Mouse (Mus musculus) liver, embryonic 14.5 days (tissue): ENCODE measurements around the gene Bcl2l15. TPM values are rescaled to one million over a fixed set of nuclear protein-coding genes. Genes with fewer than 3 reads are reported as not detected.
"Not testable (repeated sequence)": the region's sequence is repeated elsewhere in the genome, so short reads cannot be mapped to it uniquely, and the experiment has no call there.

Experiments used
- ATAC-seq: fragments of 200-750 bp; cut with Nextera tagmentation; 2 replicates; pipeline ENCODE4 v1.8.0; 2017; ENCODE audit warnings: moderate number of reproducible peaks, mild to moderate bottlenecking, moderate library complexity; ENCODE audit not compliant: insufficient read depth
- DNase-seq, 3 experiments: peaks; one replicate each; pipeline ENCODE4 v3.0.0-alpha.2; 2012 to 2013; ENCODE audit warnings: low read depth in 3 of 3, low spot score in 3 of 3
- H3K27ac ChIP-seq: fragments of 300-500 bp; sonication (generic); 2 replicates; pipeline ENCODE4 v1.5.1; 2014; ENCODE audit warnings: moderate library complexity, mild to moderate bottlenecking, control low read depth, inconsistent platforms
- H3K27me3 ChIP-seq: fragments of 300-500 bp; sonication (generic); 2 replicates; pipeline ENCODE4 v1.6.1; 2014; ENCODE audit warnings: mild to moderate bottlenecking, low read length, moderate library complexity; ENCODE audit not compliant: control insufficient read depth, insufficient read depth
- H3K36me3 ChIP-seq: fragments of 300-500 bp; sonication (generic); replicated peaks from 2 replicates; pipeline ENCODE4 v1.6.1; 2014; ENCODE audit warnings: low read depth; ENCODE audit not compliant: control insufficient read depth, insufficient read depth
- H3K4me1 ChIP-seq, 2 experiments: fragments of 200-500 bp in 1 of 2; fragments of 300-500 bp in 1 of 2; sonication (generic) in 1 of 2; replicated peaks; 2 replicates each; pipeline ENCODE4 v1.6.1; 2012 to 2014; ENCODE audit warnings: antibody characterized with exemption in 1 of 2, inconsistent platforms in 1 of 2, low read length in 1 of 2; ENCODE audit not compliant: control insufficient read depth in 2 of 2, insufficient read depth in 2 of 2
- H3K4me2 ChIP-seq: fragments of 300-500 bp; sonication (generic); 2 replicates; pipeline ENCODE4 v1.6.1; 2014; ENCODE audit warnings: low read depth, mild to moderate bottlenecking, control low read depth, moderate library complexity
- H3K4me3 ChIP-seq, 2 experiments: fragments of 200-500 bp in 1 of 2; fragments of 300-500 bp in 1 of 2; sonication (generic) in 1 of 2; 2 replicates each; pipeline ENCODE4 v1.5.1; 2012 to 2014; ENCODE audit warnings: low read depth in 2 of 2, low read length in 2 of 2, mild to moderate bottlenecking in 2 of 2, control low read depth in 1 of 2, inconsistent platforms in 1 of 2, moderate library complexity in 1 of 2; ENCODE audit not compliant: insufficient read depth in 1 of 2
- H3K9ac ChIP-seq: fragments of 300-500 bp; sonication (generic); replicated peaks from 2 replicates; pipeline ENCODE4 v1.6.1; 2014; ENCODE audit warnings: mild to moderate bottlenecking, control low read depth, moderate library complexity
- H3K9me3 ChIP-seq: fragments of 300-500 bp; sonication (generic); 2 replicates; pipeline ENCODE4 v1.6.1; 2016; ENCODE audit warnings: low read length, mixed read lengths; ENCODE audit not compliant: control insufficient read depth
- CTCF ChIP-seq: IDR thresholded peaks from 2 replicates; pipeline ENCODE4 v1.5.1; 2016; ENCODE audit warnings: antibody characterized with exemption, low read depth, control low read depth
- EP300 ChIP-seq: IDR thresholded peaks from 2 replicates; pipeline ENCODE4 v1.6.1; 2016; ENCODE audit warnings: antibody characterized with exemption, low read depth
- WGBS: fragments of 180-500 bp; shearing (Covaris S2); extraction: QIAGEN DNeasy Blood & Tissue Kit; methylation state at CpG from one replicate; pipeline ENCODE4 v1.1.7; 2014; ENCODE audit not compliant: insufficient replicate concordance; 5-methylcytosine and 5-hydroxymethylcytosine counted together
- polyA plus RNA-seq, 2 experiments: library from polyadenylated mRNA; depleted of rRNA in 1 of 2; stranded (reverse) in 1 of 2; unstranded in 1 of 2; fragments of >200 nt; fragmentation: Nextera tagmentation in 1 of 2; extraction: Ambion mirVana in 1 of 2; gene quantifications; 2 replicates each; pipeline versions ENCODE4 v1.2.1 to v1.2.3; 2012 to 2014

Bcl2l15 gene
- polyA plus RNA-seq, 2 experiments = 1.5 to 3.2 TPM

DNA sequence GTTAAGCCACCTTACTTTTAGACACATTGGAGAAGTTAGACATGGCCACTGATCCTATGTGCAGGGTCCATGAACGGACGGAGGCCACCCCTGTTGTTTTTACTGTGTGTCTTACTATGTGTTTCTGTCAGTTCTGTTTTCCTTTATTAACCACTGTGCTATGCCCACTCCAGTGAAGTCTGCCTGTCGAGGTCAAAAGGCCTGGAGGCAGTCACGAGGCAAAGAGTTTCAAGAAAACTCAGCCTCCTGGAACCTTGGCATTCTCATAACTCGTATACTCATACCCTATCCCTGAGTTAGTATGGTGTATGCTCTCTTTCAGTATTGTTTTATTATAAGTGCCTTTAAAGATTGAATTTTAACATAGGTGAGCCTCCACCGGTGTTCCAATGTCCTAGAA, 7.3 kb downstream of the Bcl2l15 start:
- no peaks in the 10 kb centered on the region for H3K27me3 ChIP-seq
- TF ChIP-seq CTCF (no peak), EP300 (no peak)
- no peak overlapping the region for H3K9ac ChIP-seq
- WGBS = 81% methylated on average over 6 of the region's 6 CpGs
- H3K4me2 ChIP-seq = no peak overlapping the region
- H3K27ac ChIP-seq = no peak overlapping the region
- H3K4me3 ChIP-seq = no peak overlapping the region
- DNase-seq = no peak
- no peak for ATAC-seq
- H3K9me3 ChIP-seq = no peaks in the 10 kb centered on the region
- H3K4me1 ChIP-seq = no peaks in the 10 kb centered on the region
- no peaks in the 10 kb centered on the region for H3K36me3 ChIP-seq

DNA sequence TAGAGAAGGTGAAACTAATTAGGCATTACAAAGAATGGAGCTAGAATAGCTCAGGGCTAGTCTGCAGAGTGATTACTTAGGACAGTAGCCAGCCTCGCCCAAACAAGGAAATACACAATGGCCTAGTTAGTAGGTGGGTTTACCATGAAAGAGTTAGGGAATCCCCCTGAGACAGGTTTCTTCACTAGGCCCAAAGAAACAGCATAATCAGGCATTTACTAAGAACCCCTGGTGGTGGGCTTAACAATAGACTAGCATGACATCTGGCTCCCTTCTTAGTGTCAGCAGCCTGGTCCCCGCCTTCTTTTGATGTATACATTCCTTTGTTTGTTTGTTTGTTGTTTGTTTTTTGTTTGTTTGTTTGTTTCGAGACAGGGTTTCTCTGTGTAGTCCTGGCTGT, 7.8 kb downstream of the Bcl2l15 start:
- not testable (repeated sequence) for H3K4me1 ChIP-seq, H3K36me3 ChIP-seq, H3K9me3 ChIP-seq, H3K9ac ChIP-seq, H3K27ac ChIP-seq, H3K4me3 ChIP-seq, DNase-seq, H3K27me3 ChIP-seq, H3K4me2 ChIP-seq, ATAC-seq
- WGBS = 70% methylated on average over 3 of the region's 3 CpGs

DNA sequence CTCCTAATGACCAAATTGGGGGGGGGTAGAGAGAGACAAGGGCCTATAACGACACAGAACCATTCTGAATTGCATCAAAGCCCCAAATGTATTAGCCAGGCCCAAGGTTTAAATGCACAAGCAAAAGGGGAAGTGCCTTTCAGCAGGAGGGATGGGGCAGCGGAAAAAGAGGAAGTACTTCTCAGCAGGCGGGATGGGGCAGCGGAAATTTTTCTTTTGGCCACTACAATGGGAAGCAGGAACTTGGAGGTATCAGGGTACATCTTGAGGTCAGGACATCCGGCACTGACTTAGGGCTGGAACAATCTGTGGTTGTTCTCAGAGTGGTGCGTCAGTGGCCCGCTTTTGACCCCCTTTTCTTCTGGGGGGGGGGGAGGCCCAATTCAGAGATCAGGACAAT, 8.5 kb downstream of the Bcl2l15 start:
- not testable (repeated sequence) for H3K4me3 ChIP-seq, H3K27me3 ChIP-seq, H3K4me1 ChIP-seq, DNase-seq, H3K4me2 ChIP-seq, ATAC-seq, H3K27ac ChIP-seq, H3K9ac ChIP-seq, H3K9me3 ChIP-seq, H3K36me3 ChIP-seq
- 60% methylated on average over 7 of the region's 7 CpGs for WGBS

DNA sequence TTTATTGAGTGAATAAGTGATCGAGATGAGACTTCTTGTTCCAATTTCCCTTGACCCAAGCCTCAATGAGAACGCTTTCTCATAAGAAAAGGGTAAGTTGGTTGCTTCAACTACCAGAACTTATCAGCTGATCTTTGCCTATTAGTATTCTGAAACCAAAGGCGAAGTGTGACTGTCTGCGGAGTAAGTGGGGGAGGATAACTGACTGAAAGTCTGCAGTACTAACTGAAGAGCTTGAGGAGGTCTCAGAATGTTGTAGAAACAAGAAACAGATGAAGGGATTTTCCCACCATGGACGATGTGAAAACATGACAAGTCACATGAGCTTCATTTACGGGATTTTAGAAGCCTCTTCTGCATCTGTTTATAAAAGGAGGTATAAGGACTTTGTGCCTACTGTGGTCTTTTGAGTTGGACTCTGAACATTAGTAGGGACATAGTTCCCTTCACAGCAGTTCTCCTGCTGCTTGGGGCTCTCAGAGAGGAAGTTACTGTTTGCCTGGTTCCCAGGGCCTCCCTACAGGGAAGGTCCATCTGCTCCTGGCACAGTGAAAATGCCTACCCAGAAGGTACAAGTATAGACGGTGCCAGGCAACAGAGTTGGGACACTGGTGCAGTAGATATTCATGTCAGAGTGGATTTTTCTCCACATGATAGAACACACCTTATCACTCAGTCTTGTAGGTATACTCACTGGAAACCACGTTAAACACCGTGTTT, 18.4 kb downstream of the Bcl2l15 start:
- Histone ChIP-seq H3K27me3 (no peaks in the 10 kb centered on the region), H3K9me3 (no peaks in the 10 kb centered on the region), H3K27ac (no peak overlapping the region), H3K4me3 (no peak overlapping the region), H3K4me2 (no peak overlapping the region), H3K4me1 (peaks cover 0 to 5% of the 10 kb centered on the region in 2 experiments; a peak in 1 of 4 replicates), H3K9ac (no peak overlapping the region), H3K36me3 (no peaks in the 10 kb centered on the region)
- no peak for DNase-seq
- no peak for ATAC-seq
- 50% methylated on average over 9 of the region's 9 CpGs for WGBS
- TF ChIP-seq EP300 = no peak

DNA sequence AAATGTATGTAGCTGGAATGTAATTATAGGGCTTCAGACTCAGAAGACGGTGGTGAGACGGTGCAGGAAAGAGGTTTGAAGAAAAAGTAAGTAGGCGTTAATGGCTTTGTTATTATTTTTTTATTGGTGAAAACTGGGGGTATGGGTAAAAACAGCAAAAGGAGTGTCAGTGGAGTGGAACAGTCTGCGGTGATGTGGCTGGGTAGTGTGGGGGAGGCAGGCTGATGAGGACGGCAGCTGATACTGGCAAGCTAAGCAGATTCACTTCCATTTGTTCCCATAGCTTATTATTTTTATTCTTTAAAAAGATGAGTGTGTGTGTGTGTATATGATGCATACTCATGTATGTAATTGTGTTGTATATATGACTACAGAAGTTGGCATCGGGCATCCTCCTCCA, 19.1 kb downstream of the Bcl2l15 start:
- Histone ChIP-seq H3K27me3 (no peaks in the 10 kb centered on the region), H3K4me3 (no peak overlapping the region), H3K36me3 (no peaks in the 10 kb centered on the region), H3K27ac (no peak overlapping the region), H3K9me3 (no peaks in the 10 kb centered on the region), H3K9ac (no peak overlapping the region), H3K4me2 (no peak overlapping the region), H3K4me1 (peaks cover 0 to 5% of the 10 kb centered on the region in 2 experiments; a peak in 1 of 4 replicates)
- DNase-seq (no peak), ATAC-seq (no peak)
- TF ChIP-seq CTCF (no peak), EP300 (no peak)
- WGBS = 82% methylated on average over 6 of the region's 6 CpGs
